Mouse (Mus musculus) left cerebral cortex, adult 2 months (tissue): ENCODE data around the gene Ghrh. TPM values are rescaled to one million over a fixed set of nuclear protein-coding genes. Genes with fewer than 3 reads are reported as not detected.

Source experiments
- DNase-seq, 2 experiments: peaks; one replicate each; pipeline ENCODE4 v3.0.0; 2021 to 2022; ENCODE audit warnings: low spot score in 2 of 2, mixed read lengths in 1 of 2; ENCODE audit errors: extremely low spot score in 1 of 2
- H3K27ac ChIP-seq: fragments of 200-600 bp; 2 replicates; pipeline ENCODE4 v1.8.1; 2022
- H3K4me3 ChIP-seq: fragments of 200-600 bp; 2 replicates; pipeline ENCODE4 v1.8.1; 2022
- CTCF ChIP-seq: fragments of 200-600 bp; IDR thresholded peaks from 2 replicates; pipeline ENCODE4 v1.8.1; 2022; ENCODE audit warnings: antibody characterized with exemption, mild to moderate bottlenecking, moderate library complexity
- intact Hi-C: fragments of 180-260 bp; cut with DNase I; formaldehyde crosslinking; loops from one replicate; pipeline ENCODE4 v1.15.1; 2025
- total RNA-seq, 2 experiments: library from RNA; stranded (reverse); gene quantifications; 2 replicates each; pipeline ENCODE4 v1.2.3; 2021

Ghrh gene
- total RNA-seq, 2 experiments from 2014 or later: not detected

- no peak for DNase-seq
- no peak for TF ChIP-seq CTCF
- Histone ChIP-seq H3K4me3 (no peak overlapping the region), H3K27ac (no peak overlapping the region)
- intact Hi-C loops: no loop called here
Observed at GRCm38 (mm10) chr2:157317220-157317619, 30.1 kb downstream of the Ghrh start.

GRCm38 (mm10) chr2:157316358-157316933 lies 30.9 kb downstream of the Ghrh start:
- H3K4me3 ChIP-seq: no peak overlapping the region
- intact Hi-C loops: no loop called here
- no peak for DNase-seq
- H3K27ac ChIP-seq: no peak overlapping the region
- TF ChIP-seq CTCF: no peak

DNA sequence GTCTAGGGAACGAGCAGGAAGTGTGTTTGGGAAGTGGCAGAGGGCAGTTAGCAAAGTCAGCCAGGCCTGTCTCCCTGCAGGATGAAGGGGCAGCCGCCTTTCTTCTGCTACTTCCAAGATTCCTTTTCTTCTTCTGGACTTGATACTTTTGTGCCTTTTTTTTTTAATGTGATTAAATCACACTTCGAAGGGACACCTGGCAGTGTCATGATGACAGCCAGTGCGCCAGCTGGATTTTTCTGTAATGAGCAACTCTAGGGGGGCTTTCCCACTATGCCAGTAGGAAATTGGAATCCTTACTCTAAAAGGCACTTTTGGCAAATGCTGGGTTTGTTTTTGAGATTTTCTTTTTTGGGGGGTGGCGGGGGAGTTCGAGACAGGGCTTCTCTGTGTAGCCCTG lies 31.8 kb downstream of the Ghrh start:
- Histone ChIP-seq H3K27ac (no peak overlapping the region), H3K4me3 (no peak overlapping the region)
- no peak for DNase-seq
- no peak for TF ChIP-seq CTCF
- intact Hi-C loops: no loop called here

DNA sequence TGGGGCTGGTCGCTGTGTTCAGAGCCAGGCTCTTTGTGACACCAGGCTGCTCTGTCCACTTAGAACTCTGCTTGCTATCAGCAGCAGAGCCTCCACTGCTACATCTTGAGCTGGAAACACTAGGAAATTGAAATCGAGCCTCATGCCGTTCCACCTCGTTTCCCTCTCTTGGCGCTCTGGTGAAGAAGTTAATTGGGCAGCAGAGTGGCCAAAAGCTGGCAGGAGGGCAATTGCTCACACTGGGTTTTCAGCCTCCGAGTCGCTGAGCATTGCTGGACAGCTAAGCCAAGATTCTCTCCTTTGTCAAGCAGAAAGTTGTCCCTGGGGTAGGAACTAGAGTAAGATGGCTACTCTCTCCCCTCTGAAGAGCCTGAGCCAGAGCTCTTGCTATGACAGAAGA lies 33.0 kb downstream of the Ghrh start:
- Histone ChIP-seq H3K4me3 (no peak overlapping the region), H3K27ac (no peak overlapping the region)
- intact Hi-C loops: no loop called here
- TF ChIP-seq CTCF: no peak
- no peak for DNase-seq

GRCm38 (mm10) chr2:157313718-157314117 lies 33.6 kb downstream of the Ghrh start:
- no peak overlapping the region for H3K4me3 ChIP-seq
- TF ChIP-seq CTCF: no peak
- H3K27ac ChIP-seq: no peak overlapping the region
- intact Hi-C loops: no loop called here
- no peak for DNase-seq

GRCm38 (mm10) chr2:157310963-157311637 lies 36.2 kb downstream of the Ghrh start:
- Histone ChIP-seq H3K27ac (no peak overlapping the region), H3K4me3 (no peak overlapping the region)
- DNase-seq: no peak
- no peak for TF ChIP-seq CTCF
- intact Hi-C loops: no loop called here

DNA sequence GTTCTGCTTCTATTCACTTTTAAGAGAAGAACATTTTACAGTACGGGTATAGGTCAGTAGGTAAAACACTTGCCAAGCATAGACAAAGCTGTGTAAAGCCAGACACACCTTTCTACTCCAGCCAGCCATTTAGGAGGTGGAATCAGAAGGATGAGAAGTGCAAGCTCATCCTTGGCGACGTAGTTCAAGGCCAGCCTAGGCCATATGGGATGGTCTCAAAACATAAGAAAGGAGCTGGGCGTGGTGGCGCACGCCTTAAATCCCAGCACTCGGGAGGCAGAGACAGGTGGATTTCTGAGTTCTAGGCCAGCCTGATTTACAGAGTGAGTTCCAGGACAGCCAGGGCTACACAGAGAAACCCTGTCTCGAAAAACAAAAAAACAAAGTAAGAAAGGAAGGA lies 37.7 kb downstream of the Ghrh start:
- intact Hi-C loops: no loop called here
- no peak for TF ChIP-seq CTCF
- no peak for DNase-seq
- Histone ChIP-seq H3K4me3 (no peak overlapping the region), H3K27ac (no peak overlapping the region)

DNA sequence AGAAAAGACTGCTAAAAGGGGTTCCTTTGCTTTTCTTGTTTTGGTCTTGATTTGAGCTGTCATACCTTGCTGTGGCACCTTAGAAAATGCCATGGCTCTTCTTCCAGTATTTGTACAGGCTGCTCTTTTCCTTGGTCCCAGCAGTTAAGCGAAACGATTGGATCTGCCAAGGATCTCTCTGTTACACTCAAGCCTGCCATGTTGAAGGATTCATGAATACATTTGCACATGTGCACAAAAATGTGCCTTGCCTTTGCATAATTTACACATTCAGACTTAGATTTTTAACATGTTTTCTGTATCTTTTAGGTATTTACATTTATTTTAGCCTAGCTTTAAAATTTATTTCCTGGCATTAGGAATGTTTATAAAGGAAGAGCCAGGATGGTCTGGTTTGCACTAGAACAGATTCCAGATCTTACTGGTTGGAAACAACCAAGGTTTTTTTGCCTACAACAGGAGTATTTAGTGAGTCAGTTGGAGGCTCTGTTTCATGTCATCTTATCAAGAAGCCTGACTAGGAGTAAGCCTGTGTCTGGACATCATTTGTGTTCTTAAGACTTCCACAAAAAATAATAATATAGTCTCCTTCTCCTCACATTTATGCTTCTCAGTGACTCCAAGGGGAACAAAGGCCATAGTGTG lies 38.9 kb downstream of the Ghrh start:
- DNase-seq: no peak
- intact Hi-C loops: no loop called here
- Histone ChIP-seq H3K4me3 (no peak overlapping the region), H3K27ac (no peak overlapping the region)
- no peak for TF ChIP-seq CTCF

- no peak for TF ChIP-seq CTCF
- no peak for DNase-seq
- Histone ChIP-seq H3K27ac (no peak overlapping the region), H3K4me3 (no peak overlapping the region)
- intact Hi-C loops: no loop called here
Observed at GRCm38 (mm10) chr2:157307715-157308265, 39.5 kb downstream of the Ghrh start.

DNA sequence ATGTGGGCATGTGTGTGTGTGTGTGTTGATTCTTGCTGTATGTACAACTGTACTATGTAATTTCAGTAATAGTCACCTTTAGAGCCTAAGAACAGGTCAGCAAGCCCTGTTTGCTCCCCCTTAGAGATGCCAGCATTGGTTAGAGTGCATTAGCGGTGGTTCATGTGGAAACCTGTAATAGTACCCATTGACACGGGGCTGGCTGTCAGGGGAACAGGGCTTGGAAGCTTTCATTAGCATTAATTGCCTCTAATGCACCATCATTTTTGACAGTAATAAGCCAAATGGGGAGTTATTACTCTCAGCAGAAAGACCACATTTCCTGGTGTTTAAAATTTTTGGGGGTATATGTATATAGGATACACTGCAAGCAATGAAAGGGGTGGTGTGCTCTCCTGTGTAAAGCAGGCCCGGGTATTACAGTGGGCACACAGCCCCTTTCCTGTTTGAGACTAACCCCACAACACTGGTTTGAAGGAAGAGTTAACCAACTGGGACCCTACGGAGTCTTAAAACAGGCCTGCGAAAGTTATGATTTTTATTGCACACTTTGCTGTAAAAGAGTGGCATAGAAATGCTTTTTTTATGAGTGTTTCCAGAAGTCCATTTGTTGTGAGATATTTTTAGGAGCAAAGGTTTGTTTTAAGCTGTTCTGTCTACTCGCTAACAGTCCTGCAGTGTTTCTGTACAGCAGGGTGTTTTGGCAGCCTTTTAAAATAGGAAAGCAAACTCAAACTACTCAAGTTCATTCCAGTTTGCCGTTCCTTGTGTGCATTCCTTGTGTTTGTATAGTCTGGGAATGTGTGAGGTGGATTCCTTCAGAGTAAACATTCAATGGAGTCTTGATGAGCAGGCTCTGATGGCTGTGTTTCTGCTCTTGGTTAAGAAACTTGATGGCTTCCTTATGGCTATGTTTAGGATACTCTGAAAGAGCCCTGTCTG lies 40.9 kb downstream of the Ghrh start:
- no peak for DNase-seq
- Histone ChIP-seq H3K4me3 (no peak overlapping the region), H3K27ac (no peak overlapping the region)
- intact Hi-C loops: no loop called here
- no peak for TF ChIP-seq CTCF

GRCm38 (mm10) chr2:157303096-157303495 lies 44.2 kb downstream of the Ghrh start:
- peak overlapping the region; percentile 21; the same call in 1 of the 2 replicates for H3K27ac ChIP-seq
- no peak for TF ChIP-seq CTCF
- no peak overlapping the region for H3K4me3 ChIP-seq
- no peak for DNase-seq
- intact Hi-C loops: no loop called here

DNA sequence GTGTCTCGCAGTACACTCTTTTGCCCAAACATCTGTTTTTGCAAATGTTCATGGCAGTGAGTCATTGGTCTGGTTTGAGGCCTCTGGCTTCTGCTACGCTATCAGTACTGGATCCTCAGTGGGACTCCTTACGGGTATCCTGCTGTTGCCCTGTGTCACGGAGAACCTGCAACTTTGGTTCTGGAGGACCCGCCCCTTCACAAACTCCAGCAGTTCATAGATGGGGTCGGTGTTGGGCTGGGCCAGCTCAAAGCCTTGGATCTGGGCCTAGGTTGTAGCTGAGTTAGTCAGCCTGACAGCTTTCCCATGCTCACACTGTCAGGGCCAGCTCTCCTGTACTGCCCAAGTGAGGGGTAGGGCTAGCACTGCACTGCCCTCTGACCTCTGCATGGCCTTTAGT lies 47.3 kb downstream of the Ghrh start:
- no peak overlapping the region for H3K27ac ChIP-seq
- no peak for TF ChIP-seq CTCF
- no peak overlapping the region for H3K4me3 ChIP-seq
- intact Hi-C loops: no loop called here
- DNase-seq: no peak
